25 mouse cellular contexts compared by ENCODE assay signal in genomic region chr12:119147753-119148152, GRCm38 (mm10).
DNase-seq lines count a peak whose midpoint lies in the region; ATAC-seq and TF ChIP-seq lines count a peak whose summit lies in the region.
"Had no signal": no experiment of that assay in that cellular context is flagged by ENCODE, and none has a peak within 500 bp of the region (broad histone marks: within the 10 kb centered on the region; RNA-seq: fewer than 3 reads in every experiment).

No protein-coding gene starts in this region.

- H3K36me3 ChIP-seq in stomach, embryonic 14.5 days (ENCODE audit: control insufficient read depth, insufficient read depth, low read length), result no peaks in the 10 kb centered on the region
- no peaks in the 10 kb centered on the region for H3K36me3 ChIP-seq in stomach, postnatal 0 days (ENCODE audit: control insufficient read depth, insufficient read depth, low read length)
- no peaks in the 10 kb centered on the region for H3K36me3 ChIP-seq in kidney, embryonic 16.5 days (ENCODE audit: insufficient read depth, low read length)
- H3K36me3 ChIP-seq: hindbrain, embryonic 12.5 days; liver, embryonic 15.5 days had no signal

- no peak for TF ChIP-seq EP300 in stomach, postnatal 0 days (optimal IDR thresholded peaks at IDR 0.05)

- intact Hi-C loops in heart, postnatal 14 days (cut with DNase I), result no loop called here

- no peaks in the 10 kb centered on the region for H3K9me3 ChIP-seq in stomach, embryonic 14.5 days (ENCODE audit: control insufficient read depth, low read depth, low read length)
- H3K9me3 ChIP-seq in stomach, postnatal 0 days (ENCODE audit: control insufficient read depth, low read length), result no peaks in the 10 kb centered on the region
- H3K9me3 ChIP-seq in kidney, embryonic 16.5 days (ENCODE audit: low read length), result no peaks in the 10 kb centered on the region
- H3K9me3 ChIP-seq: forebrain, embryonic 13.5 days; hindbrain, embryonic 12.5 days; liver, embryonic 15.5 days had no signal

- no peaks in the 10 kb centered on the region for H3K27me3 ChIP-seq in stomach, embryonic 14.5 days (ENCODE audit: control insufficient read depth, insufficient read depth, low read length)
- H3K27me3 ChIP-seq in stomach, postnatal 0 days (ENCODE audit: control insufficient read depth, insufficient read depth, low read length), result no peaks in the 10 kb centered on the region
- no peaks in the 10 kb centered on the region for H3K27me3 ChIP-seq in kidney, embryonic 16.5 days (ENCODE audit: insufficient read depth, low read length)
- H3K27me3 ChIP-seq: forebrain, embryonic 13.5 days; hindbrain, embryonic 12.5 days; liver, embryonic 15.5 days had no signal

- no peak for DNase-seq in stomach, postnatal 0 days (ENCODE audit: low spot score)
- peak; percentile 14 for DNase-seq in brain, adult 2 months (ENCODE audit: low read depth, low spot score)
- DNase-seq in heart, postnatal 14 days, result no peak
- no peak for DNase-seq in thymus, postnatal 25 days
- DNase-seq: adrenal gland, postnatal 10 days; cerebellum, adult 2 months; cerebellum, postnatal 14 days; gastrocnemius, adult 2 months; gastrocnemius, postnatal 36 days; kidney, adult 11 months; kidney, postnatal 25 days; lung, embryonic 14.5 days; lung, postnatal 14 days; retina, postnatal 1 day; right cerebral cortex, postnatal 14 days; thymus, adult 18-20 months; thymus, postnatal 4 days had no signal

- TF ChIP-seq CTCF in stomach, postnatal 0 days (IDR thresholded peaks at IDR 0.05; ENCODE audit: low read depth), result no peak

- H3K4me3 ChIP-seq in stomach, embryonic 14.5 days (ENCODE audit: low read depth, low read length), result no peak overlapping the region
- no peak overlapping the region for H3K4me3 ChIP-seq in stomach, postnatal 0 days (ENCODE audit: low read depth, low read length)
- H3K4me3 ChIP-seq in kidney, embryonic 16.5 days (ENCODE audit: low read length), result no peak overlapping the region
- H3K4me3 ChIP-seq: forebrain, embryonic 13.5 days; gastrocnemius, adult 2 months; hindbrain, embryonic 12.5 days; liver, embryonic 15.5 days had no signal

- H3K4me1 ChIP-seq in stomach, embryonic 14.5 days (ENCODE audit: control insufficient read depth, insufficient read depth, low read length), result no peaks in the 10 kb centered on the region
- no peaks in the 10 kb centered on the region for H3K4me1 ChIP-seq in stomach, postnatal 0 days (replicated peaks; ENCODE audit: control insufficient read depth, insufficient read depth)
- no peaks in the 10 kb centered on the region for H3K4me1 ChIP-seq in kidney, embryonic 16.5 days (ENCODE audit: insufficient read depth, low read length)
- H3K4me1 ChIP-seq: forebrain, embryonic 13.5 days; hindbrain, embryonic 12.5 days; liver, embryonic 15.5 days had no signal

- 0 out of 2 replicates have a peak overlapping the region, but pooled peaks have one; percentile 48 for H3K27ac ChIP-seq in stomach, embryonic 14.5 days (ENCODE audit: low read length)
- H3K27ac ChIP-seq in stomach, postnatal 0 days (replicated peaks), result no peak overlapping the region
- no peak overlapping the region for H3K27ac ChIP-seq in kidney, embryonic 16.5 days (ENCODE audit: low read length)
- H3K27ac ChIP-seq: forebrain, embryonic 13.5 days; gastrocnemius, adult 2 months; hindbrain, embryonic 12.5 days; liver, embryonic 15.5 days had no signal

- no peak overlapping the region for H3K4me2 ChIP-seq in stomach, embryonic 14.5 days (replicated peaks; ENCODE audit: low read depth, low read length)
- H3K4me2 ChIP-seq in stomach, postnatal 0 days (replicated peaks; ENCODE audit: low read depth), result no peak overlapping the region
- no peak overlapping the region for H3K4me2 ChIP-seq in kidney, embryonic 16.5 days (replicated peaks; ENCODE audit: low read depth, low read length)
- H3K4me2 ChIP-seq: forebrain, embryonic 13.5 days; hindbrain, embryonic 12.5 days; liver, embryonic 15.5 days; lung, embryonic 14.5 days; midbrain, embryonic 11.5 days had no signal

- no peak overlapping the region for H3K9ac ChIP-seq in stomach, embryonic 14.5 days (replicated peaks; ENCODE audit: low read depth, low read length)
- no peak overlapping the region for H3K9ac ChIP-seq in stomach, postnatal 0 days (ENCODE audit: low read length)
- no peak overlapping the region for H3K9ac ChIP-seq in kidney, embryonic 16.5 days (replicated peaks; ENCODE audit: low read length)
- H3K9ac ChIP-seq: forebrain, embryonic 13.5 days; hindbrain, embryonic 12.5 days; liver, embryonic 15.5 days; lung, embryonic 14.5 days had no signal

- no peak for ATAC-seq in stomach, embryonic 14.5 days (ENCODE audit: insufficient number of reproducible peaks, insufficient read depth, low FRiP score, low read depth)
- ATAC-seq in stomach, postnatal 0 days (ENCODE audit: low FRiP score, low TSS enrichment), result no peak
- ATAC-seq in inflammation-experienced regulatory T-cells, adult 6 months, result peak; percentile 76
- no peak for ATAC-seq in cerebellum, adult (ENCODE audit: insufficient number of reproducible peaks, low FRiP score, low TSS enrichment)
- no peak for ATAC-seq in kidney, embryonic 16.5 days (ENCODE audit: low FRiP score, low TSS enrichment)
- ATAC-seq: forebrain, embryonic 13.5 days had no signal

- WGBS in stomach, embryonic 14.5 days, result 78% methylated on average over 3 of the region's 3 CpGs
- WGBS in stomach, postnatal 0 days, result 72% methylated on average over 3 of the region's 3 CpGs
- 80% methylated on average over 3 of the region's 3 CpGs for WGBS in kidney, embryonic 16.5 days
